ENCODE assay signal across 8 mouse cellular contexts in the genomic region with DNA sequence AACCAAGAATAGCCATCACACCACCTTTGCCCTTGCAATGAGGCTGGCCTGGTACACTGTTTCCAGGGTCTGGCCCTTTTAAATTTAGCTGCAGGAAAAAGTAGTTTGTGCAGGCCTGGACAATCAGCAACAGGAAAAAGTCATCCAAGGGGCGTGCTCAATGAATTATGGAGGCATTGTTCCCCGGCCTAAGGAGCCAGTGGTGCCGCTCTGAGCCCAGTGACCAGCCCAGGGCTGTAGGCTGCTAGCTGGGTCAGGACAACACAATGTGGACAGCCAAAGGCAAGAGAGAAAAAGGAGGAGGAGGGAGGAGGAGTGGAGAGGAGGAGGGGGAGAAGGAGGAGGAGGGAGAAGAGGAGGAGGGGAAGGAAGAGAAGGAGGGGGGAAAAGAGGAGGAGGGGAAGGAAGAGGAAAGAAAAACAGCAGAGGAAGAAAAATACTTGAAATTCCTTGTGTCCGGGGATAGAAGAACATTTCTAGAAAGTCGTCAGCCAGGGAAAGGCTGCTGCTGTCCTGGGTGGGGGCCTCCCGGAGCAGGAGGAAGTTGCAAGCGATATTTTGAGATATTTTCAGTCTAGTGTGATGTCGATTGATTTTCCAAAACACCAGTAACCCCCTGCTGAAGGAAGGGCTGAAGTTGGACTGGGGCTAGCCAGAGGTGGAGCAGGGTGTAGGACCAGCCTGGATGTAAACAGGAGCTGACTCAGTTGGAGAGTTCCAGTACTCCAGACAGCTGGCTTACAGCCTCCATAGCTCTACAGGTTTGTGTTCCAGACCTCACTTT. TPM values are rescaled to one million over a fixed set of nuclear protein-coding genes. Genes with fewer than 3 reads are reported as not detected.
A peak's percentile ranks its signal among the peaks of the same experiment; 100 is the strongest.
DNase-seq lines count a peak whose midpoint lies in the region; ATAC-seq and TF ChIP-seq lines count a peak whose summit lies in the region.

No protein-coding gene starts in this region.

- peaks cover 14% of the 10 kb centered on the region for H3K4me1 ChIP-seq in heart, adult 2 months (ENCODE audit: control insufficient read depth, insufficient read depth, low read length)
- peaks cover 52% of the 10 kb centered on the region for H3K4me1 ChIP-seq in kidney, embryonic 15.5 days
- H3K4me1 ChIP-seq in forebrain, postnatal 0 days (ENCODE audit: insufficient read depth) = no peaks in the 10 kb centered on the region

- H3K79me2 ChIP-seq in heart, adult 2 months (replicated peaks; ENCODE audit: control insufficient read depth, insufficient read depth, low read length) = no peaks in the 10 kb centered on the region

- peak overlapping the region; percentile 67 for H3K9ac ChIP-seq in heart, adult 2 months (ENCODE audit: low read depth, low read length)
- no peak overlapping the region for H3K9ac ChIP-seq in kidney, embryonic 15.5 days
- H3K9ac ChIP-seq in forebrain, postnatal 0 days = no peak overlapping the region

- H3K27ac ChIP-seq in heart, adult 2 months = peak overlapping the region; percentile 72
- H3K27ac ChIP-seq in kidney, embryonic 15.5 days = peak overlapping the region; percentile 91
- H3K27ac ChIP-seq in forebrain, postnatal 0 days (ENCODE audit: low read depth, low read length) = no peak overlapping the region

- no peaks in the 10 kb centered on the region for H3K36me3 ChIP-seq in heart, adult 2 months (ENCODE audit: control insufficient read depth, insufficient read depth, low read length)
- no peaks in the 10 kb centered on the region for H3K36me3 ChIP-seq in kidney, embryonic 15.5 days
- H3K36me3 ChIP-seq in forebrain, postnatal 0 days (ENCODE audit: insufficient read depth) = no peaks in the 10 kb centered on the region

- WGBS in heart, adult 2 months = 18% methylated on average over 8 of the region's 8 CpGs
- 24% methylated on average over 8 of the region's 8 CpGs for WGBS in kidney, embryonic 15.5 days
- WGBS in forebrain, postnatal 0 days = 66% methylated on average over 8 of the region's 8 CpGs

- peak; percentile 79 for ATAC-seq in kidney, embryonic 15.5 days (replicated peaks; ENCODE audit: low FRiP score)
- no peak for ATAC-seq in forebrain, postnatal 0 days

- peak; percentile 51 to 69 for DNase-seq in adrenal gland, adult (ENCODE audit: inconsistent age in 2 of 2, low spot score in 1 of 2)
- DNase-seq in adrenal gland, postnatal 25 days = no peak
- peak; percentile 68 to 70 for DNase-seq in heart, adult 2 months
- DNase-seq in lung, postnatal 36 days = peak; percentile 79
- DNase-seq in frontal cortex, postnatal 10 days (ENCODE audit: low spot score in 2 of 2) = no peak
- no peak for DNase-seq in left cerebral cortex, postnatal 14 days (ENCODE audit: low spot score in 2 of 2)
- no peak for DNase-seq in forebrain, postnatal 0 days

- peak; percentile 67 for TF ChIP-seq POLR2A in heart, adult 2 months (IDR thresholded peaks at IDR 0.05; ENCODE audit: insufficient read depth, low read depth, low read length)

- no peaks in the 10 kb centered on the region for H3K27me3 ChIP-seq in heart, adult 2 months (ENCODE audit: control insufficient read depth, insufficient read depth, low read length)
- H3K27me3 ChIP-seq in kidney, embryonic 15.5 days = peaks cover 17% of the 10 kb centered on the region; the same call in 1 of the 2 replicates
- no peaks in the 10 kb centered on the region for H3K27me3 ChIP-seq in forebrain, postnatal 0 days (ENCODE audit: insufficient read depth, low read length)

- no peaks in the 10 kb centered on the region for H3K9me3 ChIP-seq in kidney, embryonic 15.5 days (replicated peaks)
- H3K9me3 ChIP-seq in forebrain, postnatal 0 days (ENCODE audit: low read length) = no peaks in the 10 kb centered on the region

- peak overlapping the region; percentile 41 for H3K4me3 ChIP-seq in heart, adult 2 months
- H3K4me3 ChIP-seq in kidney, embryonic 15.5 days (replicated peaks) = no peak overlapping the region; the same call in 1 of the 2 replicates
- no peak overlapping the region for H3K4me3 ChIP-seq in forebrain, postnatal 0 days (ENCODE audit: low read depth, low read length)

- no peak for TF ChIP-seq EP300 in heart, adult 2 months (IDR thresholded peaks at IDR 0.05; ENCODE audit: insufficient read depth, low read depth, low read length)

- peak overlapping the region; percentile 42 for H3K4me2 ChIP-seq in kidney, embryonic 15.5 days
- H3K4me2 ChIP-seq in forebrain, postnatal 0 days (ENCODE audit: low read depth) = no peak overlapping the region

- no peak for TF ChIP-seq CTCF in heart, adult 2 months (IDR thresholded peaks at IDR 0.05)
- no peak for TF ChIP-seq CTCF in forebrain, postnatal 0 days (IDR thresholded peaks at IDR 0.05; ENCODE audit: low read depth)

- intact Hi-C loops in heart, adult 2 months (cut with DNase I) = loop anchor here (2.0 kb wide), 1 partner anchor 19 kb away; a partner anchor contains a TSS
- intact Hi-C loops in left cerebral cortex, postnatal 14 days (cut with DNase I) = no loop called here

RNA-seq across cellular contexts. Expression of a gene that starts 18.5 kb away (rescaled TPM):
- total RNA-seq in adrenal gland, postnatal 25 days (2021) = 14.5 and 15.1 TPM in 2 replicates
- 10 to 100 TPM; 21.0 to 21.8 TPM for total RNA-seq in heart, adult 2 months (2021)
- polyA plus RNA-seq in heart, adult 2 months (2012; rRNA removed) = 12.7 and 18.4 TPM in 2 replicates
- 18.1 and 18.7 TPM in 2 replicates for polyA plus RNA-seq in kidney, embryonic 15.5 days (2015; fragmentation: Nextera tagmentation; extraction: Ambion mirVana)
- 1 to 10 TPM; 6.2 to 7.0 TPM for total RNA-seq in left cerebral cortex, postnatal 14 days (2021)
- 9.3 and 13.0 TPM in 2 replicates for total RNA-seq in forebrain, postnatal 0 days (2014; rRNA removed)
- 4.0 and 6.7 TPM in 2 replicates for polyA plus RNA-seq in forebrain, postnatal 0 days (2015; fragmentation: Nextera tagmentation; extraction: Ambion mirVana)

RNA-seq across cellular contexts. Expression of a gene that starts 57.6 kb away (rescaled TPM):
- 1.7 and 1.9 TPM in 2 replicates for total RNA-seq in adrenal gland, postnatal 25 days (2021)
- under 1 TPM; 0.52 to 0.78 TPM for total RNA-seq in heart, adult 2 months (2021)
- polyA plus RNA-seq in heart, adult 2 months (2012; rRNA removed) = 0.43 and 0.94 TPM in 2 replicates
- polyA plus RNA-seq in kidney, embryonic 15.5 days (2015; fragmentation: Nextera tagmentation; extraction: Ambion mirVana) = 0.25 and 0.57 TPM in 2 replicates
- 1 to 10 TPM; 1.6 to 2.6 TPM for total RNA-seq in left cerebral cortex, postnatal 14 days (2021)
- 1.5 and 3.7 TPM in 2 replicates for total RNA-seq in forebrain, postnatal 0 days (2014; rRNA removed)
- polyA plus RNA-seq in forebrain, postnatal 0 days (2015; fragmentation: Nextera tagmentation; extraction: Ambion mirVana) = 0.26 and 0.36 TPM in 2 replicates

Comparison
In these comparisons a context has a peak if more than half of its experiments do, and no peak if none do; other contexts are left out.
1. DNase-seq: peak in adrenal gland, adult (2 of 2), heart, adult 2 months (2 of 2) and lung, postnatal 36 days (single experiment); none in adrenal gland, postnatal 25 days (single experiment), frontal cortex, postnatal 10 days (0 of 2), left cerebral cortex, postnatal 14 days (0 of 2) and forebrain, postnatal 0 days (single experiment).